Mouse (Mus musculus) midbrain, embryonic 10.5 days (tissue): ENCODE data around the gene Serpinh1. TPM values are rescaled to one million over a fixed set of nuclear protein-coding genes. Genes with fewer than 3 reads are reported as not detected.
A peak's percentile ranks its signal among the peaks of the same experiment; 100 is the strongest.

Source experiments
- DNase-seq: peaks from one replicate; pipeline ENCODE4 v3.0.0-alpha.2; 2017; ENCODE audit warnings: low spot score
- H3K27ac ChIP-seq: fragments of 300-500 bp; sonication (generic); replicated peaks from 2 replicates; pipeline ENCODE4 v1.5.1; 2016; ENCODE audit warnings: mild to moderate bottlenecking
- H3K27me3 ChIP-seq: fragments of 300-500 bp; sonication (generic); 2 replicates; pipeline ENCODE4 v1.6.1; 2016; ENCODE audit warnings: low read depth, mild to moderate bottlenecking; ENCODE audit not compliant: poor library complexity, severe bottlenecking
- H3K36me3 ChIP-seq: fragments of 300-500 bp; sonication (generic); 2 replicates; pipeline ENCODE4 v1.6.1; 2016; ENCODE audit warnings: mild to moderate bottlenecking, moderate library complexity
- H3K4me1 ChIP-seq: fragments of 300-500 bp; sonication (generic); 2 replicates; pipeline ENCODE4 v1.6.1; 2016
- H3K4me3 ChIP-seq: fragments of 300-500 bp; sonication (generic); 2 replicates; pipeline ENCODE4 v1.5.1; 2016; ENCODE audit warnings: mild to moderate bottlenecking, moderate library complexity
- H3K9me3 ChIP-seq: fragments of 300-500 bp; sonication (generic); replicated peaks from 2 replicates; pipeline ENCODE4 v1.6.1; 2016; ENCODE audit warnings: mild to moderate bottlenecking
- WGBS: fragments of 180-500 bp; shearing (Covaris S2); methylation state at CpG from one replicate; pipeline ENCODE4 v1.1.7; 2016; 5-methylcytosine and 5-hydroxymethylcytosine counted together
- polyA plus RNA-seq: library from polyadenylated mRNA; unstranded; fragments of >200 nt; fragmentation: Nextera tagmentation; extraction: Ambion mirVana; gene quantifications from 2 replicates; pipeline ENCODE4 v1.2.1, GENCODE M21; 2016

Serpinh1 gene
- 789 and 882 TPM in 2 replicates for polyA plus RNA-seq

GRCm38 (mm10) chr7:99352526-99353400 is at the start of gene Serpinh1:
Serpinh1 (minus strand) TSS chr7:99353239.
- Histone ChIP-seq H3K9me3 (no peaks in the 10 kb centered on the region), H3K4me1 (peaks cover 90% of the 10 kb centered on the region), H3K36me3 (peaks cover 28% of the 10 kb centered on the region), H3K27me3 (no peaks in the 10 kb centered on the region; the same call in 1 of the 2 replicates), H3K27ac (peak within 1 kb of the TSS; percentile 97), H3K4me3 (peak within 1 kb of the TSS; percentile 59)
- DNase-seq: peak; percentile 85
- under 1% methylated on average over 35 of the region's 35 CpGs for WGBS

DNA sequence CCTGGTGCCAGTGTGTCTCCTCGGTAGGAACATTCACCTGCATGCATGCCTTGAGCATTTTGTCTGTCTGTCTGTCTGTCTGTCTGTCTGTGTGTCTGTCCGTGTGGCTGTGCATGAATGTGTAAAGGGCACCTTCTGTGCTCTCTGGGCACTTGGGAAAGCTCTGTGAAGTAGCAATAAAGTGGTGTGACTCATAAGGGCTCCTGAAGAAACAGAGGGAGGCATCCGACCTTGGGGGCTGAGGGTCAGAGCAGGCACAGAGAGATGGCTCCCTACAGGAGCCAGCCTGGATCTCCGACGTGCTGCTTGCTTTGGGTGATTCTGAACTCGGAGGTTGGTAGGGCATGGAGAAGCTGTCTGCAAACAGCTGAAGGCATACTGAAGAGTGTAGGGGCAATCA is 49.4 kb upstream of the Serpinh1 start:
- Histone ChIP-seq H3K27ac (no peak overlapping the region), H3K36me3 (peaks cover 12% of the 10 kb centered on the region), H3K9me3 (no peaks in the 10 kb centered on the region), H3K27me3 (no peaks in the 10 kb centered on the region), H3K4me3 (no peak overlapping the region), H3K4me1 (peaks cover 46% of the 10 kb centered on the region)
- DNase-seq: no peak
- WGBS: 75% methylated on average over 6 of the region's 6 CpGs

DNA sequence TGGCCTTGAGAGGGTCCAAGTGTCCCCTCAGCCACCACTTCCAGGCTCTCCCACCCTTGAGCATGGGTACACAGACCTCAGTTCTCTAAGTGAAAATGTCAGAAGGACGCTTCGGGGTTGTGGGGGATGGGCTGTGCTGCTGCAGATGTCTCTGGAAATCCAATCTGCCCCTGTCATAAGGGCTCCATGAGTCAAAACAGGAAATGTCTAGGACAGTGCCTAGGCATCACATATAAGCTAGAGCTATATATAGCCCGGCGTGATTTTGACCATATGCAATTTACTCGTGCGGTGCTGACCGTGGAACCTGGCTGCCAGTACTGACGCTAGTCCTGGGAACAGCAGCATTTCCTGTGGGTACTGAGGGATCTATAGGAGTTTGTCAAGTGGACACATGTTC is 48.3 kb upstream of the Serpinh1 start:
- peaks cover 56% of the 10 kb centered on the region for H3K4me1 ChIP-seq
- WGBS: 85% methylated on average over 8 of the region's 8 CpGs
- H3K27ac ChIP-seq: peak overlapping the region; percentile 49; the same call in 1 of the 2 replicates

GRCm38 (mm10) chr7:99396994-99397659 is 44.1 kb upstream of the Serpinh1 start:
- Histone ChIP-seq H3K27me3 (no peaks in the 10 kb centered on the region), H3K4me3 (no peak overlapping the region; the same call in 1 of the 2 replicates), H3K4me1 (peaks cover 38% of the 10 kb centered on the region), H3K27ac (no peak overlapping the region; the same call in 1 of the 2 replicates), H3K36me3 (peaks cover 22% of the 10 kb centered on the region), H3K9me3 (no peaks in the 10 kb centered on the region)
- 87% methylated on average over 11 of the region's 11 CpGs for WGBS
- no peak for DNase-seq

More for the DNA sequence above, 48.3 kb upstream of the Serpinh1 start:
- Histone ChIP-seq H3K27me3 (no peaks in the 10 kb centered on the region), H3K9me3 (no peaks in the 10 kb centered on the region), H3K36me3 (peaks cover 12% of the 10 kb centered on the region), H3K4me3 (no peak overlapping the region)
- no peak for DNase-seq

- no peaks in the 10 kb centered on the region for H3K9me3 ChIP-seq
- H3K27me3 ChIP-seq: no peaks in the 10 kb centered on the region
- H3K4me3 ChIP-seq: no peak overlapping the region
- H3K36me3 ChIP-seq: peaks cover 32% of the 10 kb centered on the region
- peak overlapping the region; percentile 24 for H3K27ac ChIP-seq
- WGBS: 82% methylated on average over 11 of the region's 11 CpGs
- DNase-seq: no peak
- H3K4me1 ChIP-seq: peaks cover 34% of the 10 kb centered on the region
Measured at GRCm38 (mm10) chr7:99395908-99396616, 43.0 kb upstream of the Serpinh1 start.

GRCm38 (mm10) chr7:99395385-99395784 is 42.3 kb upstream of the Serpinh1 start:
- 89% methylated on average over 4 of the region's 4 CpGs for WGBS
- Histone ChIP-seq H3K9me3 (no peaks in the 10 kb centered on the region), H3K36me3 (peaks cover 33% of the 10 kb centered on the region), H3K27ac (0 out of 2 replicates have a peak overlapping the region, but pooled peaks have one; percentile 18), H3K4me3 (no peak overlapping the region), H3K27me3 (no peaks in the 10 kb centered on the region), H3K4me1 (peaks cover 39% of the 10 kb centered on the region)
- no peak for DNase-seq

- H3K36me3 ChIP-seq: peaks cover 31% of the 10 kb centered on the region
- H3K9me3 ChIP-seq: no peaks in the 10 kb centered on the region
- no peak overlapping the region for H3K27ac ChIP-seq
- WGBS: 89% methylated on average over 13 of the region's 13 CpGs
- no peak for DNase-seq
- H3K27me3 ChIP-seq: no peaks in the 10 kb centered on the region
- H3K4me3 ChIP-seq: no peak overlapping the region
- peaks cover 54% of the 10 kb centered on the region for H3K4me1 ChIP-seq
Measured at GRCm38 (mm10) chr7:99393711-99394325, 40.8 kb upstream of the Serpinh1 start.

DNA sequence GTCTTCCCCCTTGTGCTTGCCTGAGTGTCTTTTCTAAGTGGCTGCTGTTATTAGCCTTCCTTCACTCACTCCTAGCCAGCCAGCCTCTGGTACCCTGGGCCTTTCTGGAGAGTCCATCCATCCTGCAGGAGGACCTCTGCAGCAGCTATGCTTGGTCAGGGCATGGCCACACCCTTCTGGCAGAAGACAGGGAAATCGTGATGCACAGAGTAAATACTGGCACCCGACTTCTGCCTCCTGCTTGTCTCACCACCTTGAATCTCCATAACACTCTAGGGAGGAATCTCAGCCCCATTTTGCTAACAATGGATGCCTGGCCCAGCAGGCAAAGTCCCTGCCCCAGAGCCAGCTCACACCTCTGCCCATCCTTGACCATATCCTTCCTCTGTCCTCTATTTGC is 39.7 kb upstream of the Serpinh1 start:
- Histone ChIP-seq H3K27me3 (no peaks in the 10 kb centered on the region), H3K27ac (no peak overlapping the region), H3K4me1 (peaks cover 64% of the 10 kb centered on the region), H3K9me3 (no peaks in the 10 kb centered on the region), H3K36me3 (peaks cover 42% of the 10 kb centered on the region), H3K4me3 (no peak overlapping the region)
- 65% methylated on average over 2 of the region's 2 CpGs for WGBS
- no peak for DNase-seq

DNA sequence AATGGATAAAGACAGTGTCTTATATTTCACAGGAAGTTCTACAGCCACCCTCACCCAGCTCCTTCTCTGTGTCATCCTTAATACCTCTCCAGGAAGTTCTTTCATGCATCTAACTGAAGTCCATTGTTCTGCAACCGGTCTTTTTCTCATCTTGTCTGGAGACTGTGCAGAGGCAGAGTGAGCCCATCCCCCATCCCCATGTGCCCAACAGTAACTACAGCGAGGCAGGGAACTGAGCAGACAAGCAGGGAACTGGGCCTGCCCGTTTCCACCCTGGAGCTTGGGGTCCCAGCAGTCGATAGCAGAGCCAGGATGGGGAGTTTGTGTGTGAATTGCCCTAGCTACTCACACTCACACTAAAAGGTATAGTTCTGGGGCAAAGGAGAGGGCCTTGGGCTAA is 37.5 kb upstream of the Serpinh1 start:
- Histone ChIP-seq H3K27ac (peak overlapping the region; percentile 80), H3K4me1 (peaks cover 63% of the 10 kb centered on the region)
- peak; percentile 36 for DNase-seq

GRCm38 (mm10) chr7:99387356-99387755 is 34.3 kb upstream of the Serpinh1 start:
- Histone ChIP-seq H3K9me3 (no peaks in the 10 kb centered on the region), H3K4me1 (peaks cover 87% of the 10 kb centered on the region), H3K27me3 (peaks cover 22% of the 10 kb centered on the region), H3K36me3 (peaks cover 39% of the 10 kb centered on the region), H3K27ac (no peak overlapping the region), H3K4me3 (no peak overlapping the region)
- 88% methylated on average over 5 of the region's 5 CpGs for WGBS
- no peak for DNase-seq

More for the DNA sequence above, 37.5 kb upstream of the Serpinh1 start:
- H3K36me3 ChIP-seq: peaks cover 53% of the 10 kb centered on the region
- no peak overlapping the region for H3K4me3 ChIP-seq
- no peaks in the 10 kb centered on the region for H3K9me3 ChIP-seq
- H3K27me3 ChIP-seq: no peaks in the 10 kb centered on the region
- WGBS: 40% methylated on average over 4 of the region's 4 CpGs

DNA sequence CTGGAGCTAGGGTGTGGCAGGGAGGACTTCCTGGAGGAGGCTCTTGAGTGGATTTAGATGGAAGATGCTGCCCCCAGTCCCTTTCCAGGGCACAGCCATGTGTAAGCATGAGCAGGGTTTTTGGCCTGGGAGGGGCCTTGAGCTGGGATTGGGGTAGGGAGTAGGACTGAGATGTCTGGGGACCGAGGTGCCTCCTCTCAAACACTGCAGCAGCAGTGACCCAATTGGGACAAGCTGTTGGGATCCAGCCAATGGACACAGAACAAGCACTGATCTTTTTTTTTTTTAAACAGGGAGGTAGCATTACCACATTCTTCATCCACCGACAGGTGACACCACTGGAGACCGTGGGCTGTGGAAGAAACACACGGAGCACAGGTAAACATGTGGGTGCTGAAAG is 33.8 kb upstream of the Serpinh1 start:
- no peaks in the 10 kb centered on the region for H3K9me3 ChIP-seq
- peaks cover 27% of the 10 kb centered on the region for H3K27me3 ChIP-seq
- no peak overlapping the region for H3K4me3 ChIP-seq
- H3K27ac ChIP-seq: no peak overlapping the region
- peaks cover 93% of the 10 kb centered on the region for H3K4me1 ChIP-seq
- H3K36me3 ChIP-seq: peaks cover 34% of the 10 kb centered on the region
- no peak for DNase-seq
- WGBS: 87% methylated on average over 4 of the region's 4 CpGs

DNA sequence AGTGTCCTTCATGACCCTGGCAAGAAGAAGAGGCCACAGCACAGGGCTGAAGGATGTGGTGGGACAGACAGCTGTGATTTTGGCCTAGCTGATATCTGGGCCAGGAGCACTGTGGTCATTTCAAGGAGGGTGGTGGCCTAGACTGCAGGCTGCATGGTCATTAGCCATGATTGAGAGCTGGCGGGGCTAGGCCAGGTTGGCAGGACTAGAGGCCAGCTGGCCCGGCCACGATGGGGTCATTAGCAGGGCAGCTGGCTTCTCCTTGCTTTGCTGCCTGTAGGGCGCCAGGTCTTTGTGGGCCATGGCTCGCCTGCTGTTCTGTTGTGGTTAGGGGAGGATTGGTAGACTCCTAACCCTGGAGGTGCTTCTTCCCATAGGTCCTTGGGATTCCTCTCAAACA is 33.0 kb upstream of the Serpinh1 start:
- 73% methylated on average over 5 of the region's 5 CpGs for WGBS
- Histone ChIP-seq H3K4me3 (no peak overlapping the region), H3K4me1 (peaks cover 94% of the 10 kb centered on the region), H3K9me3 (no peaks in the 10 kb centered on the region), H3K36me3 (peaks cover 26% of the 10 kb centered on the region), H3K27ac (no peak overlapping the region), H3K27me3 (peaks cover 27% of the 10 kb centered on the region)
- no peak for DNase-seq
